Mouse (Mus musculus) urinary bladder, postnatal 14 days (tissue): ENCODE measurements around the gene Npc2.

Experiments used
- DNase-seq: peaks from one replicate; pipeline ENCODE4 v3.0.0; 2021; ENCODE audit warnings: low spot score

The Npc2 gene

GRCm38 (mm10) chr12:84772726-84773441 is at the start of gene Npc2, which contains the start of gene Isca2:
Gene Npc2 (minus strand): TSS chr12:84773152.
Gene Isca2 (plus strand): TSS chr12:84773251.
- DNase-seq = peak; percentile 98

GRCm38 (mm10) chr12:84819236-84820168 is 46.5 kb upstream of the Npc2 start:
- DNase-seq = no peak

DNA sequence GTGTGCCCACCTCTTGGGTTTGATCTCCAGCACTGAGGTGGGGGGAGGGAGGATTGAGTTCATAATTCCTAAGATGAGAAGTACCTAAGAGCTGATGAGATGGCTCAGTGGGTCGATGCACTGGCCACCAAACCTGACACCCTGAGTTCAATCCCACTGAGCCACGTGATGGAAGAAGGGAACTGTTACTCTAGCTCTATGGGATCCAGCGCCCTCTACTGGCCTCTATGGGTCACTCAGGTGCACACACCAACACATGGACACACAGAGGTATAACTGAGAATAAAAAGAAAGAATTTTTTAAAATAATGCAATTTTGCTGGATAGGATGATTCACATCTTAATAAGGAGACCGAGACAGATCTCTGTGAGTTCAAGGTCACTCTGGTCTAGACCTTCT is 45.5 kb upstream of the Npc2 start:
- DNase-seq = no peak

DNA sequence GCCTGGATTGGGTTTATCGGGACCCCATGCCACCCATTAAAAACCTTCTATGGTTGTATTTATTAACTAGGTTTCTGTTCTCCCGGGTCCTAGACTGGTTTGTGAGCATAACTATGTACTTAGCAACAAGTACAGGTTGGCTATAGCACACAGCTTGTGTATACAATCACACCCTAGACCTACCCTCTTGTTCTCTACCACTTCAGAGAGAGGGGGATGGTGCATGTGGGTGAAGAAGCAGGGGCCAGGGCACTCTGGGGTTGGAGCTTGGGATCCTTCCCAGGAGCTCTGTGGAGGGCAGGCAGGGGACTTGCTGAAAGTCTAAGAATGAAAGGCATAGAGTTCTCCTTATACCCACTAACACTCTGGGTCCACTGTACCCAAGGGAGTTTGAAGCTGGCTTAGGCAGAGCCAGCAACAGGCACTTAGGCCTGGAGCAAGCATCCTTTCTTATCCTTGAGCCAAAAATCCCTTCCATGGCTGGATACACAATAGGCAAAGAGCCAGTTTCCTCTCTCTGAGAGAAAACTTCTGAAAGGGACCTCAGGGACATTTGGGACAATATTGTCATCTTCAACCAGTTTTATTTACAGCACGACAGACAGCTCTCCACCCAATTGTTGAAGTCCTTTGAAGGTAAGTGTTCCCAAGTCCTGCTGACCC is 41.8 kb upstream of the Npc2 start:
- no peak for DNase-seq

GRCm38 (mm10) chr12:84813773-84814172 is 40.8 kb upstream of the Npc2 start:
- no peak for DNase-seq

DNA sequence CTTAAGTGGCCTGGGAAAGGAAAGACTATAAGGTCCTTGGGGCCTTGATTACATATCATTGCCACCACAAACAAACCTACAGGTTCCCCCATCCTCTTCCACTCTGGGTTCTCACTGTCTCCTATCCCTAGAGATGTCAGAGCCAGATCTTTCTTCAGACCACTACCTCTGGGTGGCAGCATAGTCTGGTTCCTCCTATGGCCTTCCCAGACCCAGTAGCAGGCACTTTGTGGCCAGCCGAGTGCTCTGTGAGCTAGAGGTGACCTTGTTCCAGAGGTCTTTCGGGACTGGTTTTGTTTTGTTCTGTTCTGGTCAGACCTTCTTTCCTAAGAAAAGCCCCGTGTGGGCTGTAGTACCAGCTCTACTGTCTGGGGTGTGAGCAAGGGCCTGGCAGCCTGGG is 39.1 kb upstream of the Npc2 start:
- no peak for DNase-seq

DNA sequence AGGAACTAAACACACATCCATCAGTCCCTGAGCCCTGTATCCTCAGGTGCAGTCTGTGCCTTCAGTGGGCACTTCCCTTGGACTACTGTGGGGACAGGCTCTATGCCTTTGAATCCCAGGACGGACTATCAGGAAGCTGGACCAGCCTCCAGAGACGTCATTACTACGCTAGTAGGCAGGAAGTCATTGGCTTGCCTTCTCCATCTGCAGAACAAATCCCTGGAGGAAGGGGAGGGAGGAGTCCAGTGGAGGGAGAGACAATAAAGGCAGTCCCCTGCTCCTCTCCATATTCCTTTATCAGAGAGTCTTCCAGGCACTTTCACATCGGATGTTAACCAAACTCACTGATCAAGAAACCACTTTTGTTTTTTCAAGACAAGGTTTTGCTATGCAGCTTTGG is 38.6 kb upstream of the Npc2 start:
- DNase-seq = no peak

GRCm38 (mm10) chr12:84810810-84811209 is 37.9 kb upstream of the Npc2 start:
- DNase-seq = no peak

GRCm38 (mm10) chr12:84809033-84809432 is 36.1 kb upstream of the Npc2 start:
- DNase-seq = no peak

DNA sequence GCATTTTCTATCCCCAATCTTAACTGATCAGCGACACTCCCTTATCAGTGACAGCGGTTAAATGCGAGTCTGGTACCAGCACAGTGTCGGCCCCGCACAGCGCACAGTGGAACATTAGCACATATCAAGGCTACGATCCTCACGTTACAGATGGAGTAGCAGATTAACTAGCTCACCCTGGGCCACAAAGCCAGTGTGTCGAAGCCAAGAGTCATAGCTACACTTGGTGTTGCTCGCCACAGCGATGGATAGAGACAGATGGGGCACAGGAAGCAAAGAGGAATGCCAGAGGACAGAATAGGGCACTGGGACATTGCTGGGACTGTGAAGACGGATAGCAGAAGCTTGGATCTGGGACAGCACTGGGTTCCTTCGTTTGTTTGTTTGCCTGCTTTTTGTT is 34.4 kb upstream of the Npc2 start:
- no peak for DNase-seq

DNA sequence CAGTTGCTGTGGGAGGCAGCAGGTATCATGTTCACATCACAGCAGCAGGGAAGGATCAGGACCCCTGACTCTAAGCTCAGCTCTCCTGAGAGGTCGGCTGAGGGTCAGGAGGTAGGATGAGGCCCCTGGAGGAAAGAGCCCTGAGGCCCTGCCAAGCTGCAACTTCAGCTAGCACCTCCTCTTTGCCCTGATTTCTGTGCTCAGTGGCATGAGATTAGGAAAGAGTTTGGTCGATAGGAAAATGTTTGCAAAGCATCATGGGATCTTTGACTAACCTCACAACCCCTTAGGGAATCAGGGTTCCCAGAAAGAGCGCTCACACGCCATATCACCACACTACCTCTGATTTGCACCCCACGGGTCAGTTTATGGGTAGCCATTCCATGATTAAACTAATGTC is 33.8 kb upstream of the Npc2 start:
- no peak for DNase-seq

DNA sequence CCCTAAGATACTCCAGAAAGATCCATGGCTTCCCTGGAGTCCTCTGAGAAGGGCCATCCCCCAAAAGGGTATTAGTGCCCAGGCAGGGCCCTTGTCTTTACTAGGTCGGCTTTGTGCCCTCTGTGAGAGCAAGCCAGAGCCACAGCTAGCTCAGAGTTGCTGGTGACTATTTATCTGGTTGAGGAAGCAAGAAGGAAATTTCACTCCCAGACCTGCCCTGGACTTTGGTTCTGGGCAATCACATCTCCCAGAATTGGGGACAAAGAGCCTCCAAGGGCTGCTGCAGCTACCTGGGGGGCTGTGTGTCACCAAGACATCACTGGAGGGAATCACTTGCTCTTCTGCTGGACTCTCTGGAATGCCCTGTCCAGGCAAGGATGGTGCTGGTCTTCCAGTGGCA is 33.1 kb upstream of the Npc2 start:
- no peak for DNase-seq

- DNase-seq = no peak
Observed at GRCm38 (mm10) chr12:84805228-84805842, 32.4 kb upstream of the Npc2 start.

- DNase-seq = no peak
Observed at GRCm38 (mm10) chr12:84802625-84803024, 29.7 kb upstream of the Npc2 start.

- no peak for DNase-seq
Observed at GRCm38 (mm10) chr12:84801532-84802110, 28.7 kb upstream of the Npc2 start.

- DNase-seq = no peak
Observed at GRCm38 (mm10) chr12:84800419-84800818, 27.5 kb upstream of the Npc2 start.

DNA sequence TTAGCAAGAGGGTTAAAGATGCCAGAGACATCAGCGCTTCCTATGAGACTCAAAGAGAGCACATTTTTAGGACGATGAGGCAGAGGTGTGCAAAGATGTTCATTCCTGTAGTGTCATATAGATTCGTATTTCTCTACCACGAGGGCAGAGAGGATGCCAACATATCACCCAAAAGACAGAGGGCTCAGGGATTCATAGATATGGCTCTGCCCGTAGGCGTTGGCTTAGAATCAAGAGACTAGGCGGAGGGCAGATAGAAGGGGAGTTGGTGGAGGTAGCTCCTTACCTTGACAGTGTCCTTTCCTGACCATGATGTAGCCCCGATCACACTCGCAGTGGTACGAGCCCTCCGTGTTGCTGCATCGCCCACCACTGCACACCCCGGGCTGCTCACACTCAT is 26.1 kb upstream of the Npc2 start:
- DNase-seq = no peak

GRCm38 (mm10) chr12:84794647-84795046 is 21.7 kb upstream of the Npc2 start:
- no peak for DNase-seq

- no peak for DNase-seq
Observed at GRCm38 (mm10) chr12:84792629-84793028, 19.7 kb upstream of the Npc2 start.

- no peak for DNase-seq
Observed at GRCm38 (mm10) chr12:84790853-84791252, 17.9 kb upstream of the Npc2 start.

DNA sequence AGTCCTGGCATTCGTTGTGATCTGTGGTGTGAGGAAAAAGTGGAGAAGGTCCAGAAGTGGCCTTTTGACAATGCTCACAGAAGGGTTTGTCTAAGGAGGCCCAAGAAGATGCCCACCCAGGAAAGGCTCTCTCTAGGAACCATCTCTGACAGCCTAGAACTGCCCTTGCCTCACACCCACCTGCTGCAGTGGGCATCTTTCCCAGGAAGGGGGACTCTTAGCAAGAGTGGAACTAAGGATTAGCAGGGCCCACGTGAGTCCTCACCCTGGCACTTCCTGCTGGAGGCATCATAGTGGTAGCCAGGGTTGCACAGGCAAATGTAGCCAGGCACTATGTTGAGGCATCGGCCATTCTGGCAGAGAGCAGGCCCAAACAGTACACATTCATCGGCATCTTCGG is 13.1 kb upstream of the Npc2 start:
- DNase-seq = no peak
